Mouse (Mus musculus) heart, adult 9 months (tissue): ENCODE results near the gene Cirbp.
A peak's percentile ranks its signal among the peaks of the same experiment; 100 is the strongest.

Experiments
- DNase-seq, 2 experiments: peaks; one replicate each; pipeline ENCODE4 v3.0.0; 2022; ENCODE audit warnings: low spot score in 2 of 2

Gene Cirbp

DNA sequence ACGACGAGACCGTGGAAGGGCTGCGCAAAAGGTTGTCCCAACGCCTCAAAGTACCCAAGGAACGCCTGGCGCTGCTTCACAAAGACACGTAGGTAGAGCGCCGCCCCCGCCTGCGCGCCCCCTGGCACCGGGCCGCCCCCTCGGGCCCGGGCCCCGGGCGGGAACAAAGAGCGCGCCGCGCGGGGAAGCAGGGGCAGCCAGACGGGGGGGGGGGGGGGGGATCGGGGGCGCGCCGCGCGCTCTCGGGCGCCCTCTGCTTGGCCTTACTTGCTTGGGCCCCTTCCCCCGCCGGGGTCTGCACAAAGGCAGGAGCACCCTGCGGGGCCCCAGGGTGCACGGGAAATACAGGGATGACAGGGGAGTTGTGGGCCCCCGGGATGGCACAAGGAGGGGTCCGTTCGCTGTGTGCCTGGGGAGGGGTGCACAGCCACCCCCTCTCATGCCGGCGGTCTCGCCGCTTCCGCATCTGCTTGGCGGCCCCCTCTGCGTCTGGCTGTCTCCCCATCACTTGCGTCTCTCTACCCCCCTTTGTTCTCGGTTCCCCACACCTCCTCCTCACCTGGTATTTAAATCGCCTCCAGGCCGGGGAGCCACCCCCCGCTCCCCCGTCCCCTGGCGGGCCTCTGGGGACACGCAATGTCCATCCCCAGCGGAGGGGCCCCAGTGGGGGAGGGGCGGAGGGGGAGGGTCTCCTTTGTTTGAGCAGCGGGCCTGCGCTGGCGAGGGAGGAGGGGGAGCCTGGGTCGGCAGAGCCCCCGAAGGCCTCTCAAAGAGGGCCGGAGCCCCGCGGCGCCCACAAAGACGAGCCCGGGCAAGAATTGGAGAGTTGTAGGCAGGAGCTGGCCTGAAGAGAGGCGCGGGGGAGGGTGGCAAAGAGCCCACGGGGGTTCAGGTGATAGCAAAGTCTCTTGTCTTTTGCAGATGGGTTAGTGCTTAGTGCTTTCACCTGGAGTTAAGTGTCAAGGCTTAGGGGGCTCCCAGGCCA is 15.3 kb upstream of the Cirbp start:
- DNase-seq: no peak

DNA sequence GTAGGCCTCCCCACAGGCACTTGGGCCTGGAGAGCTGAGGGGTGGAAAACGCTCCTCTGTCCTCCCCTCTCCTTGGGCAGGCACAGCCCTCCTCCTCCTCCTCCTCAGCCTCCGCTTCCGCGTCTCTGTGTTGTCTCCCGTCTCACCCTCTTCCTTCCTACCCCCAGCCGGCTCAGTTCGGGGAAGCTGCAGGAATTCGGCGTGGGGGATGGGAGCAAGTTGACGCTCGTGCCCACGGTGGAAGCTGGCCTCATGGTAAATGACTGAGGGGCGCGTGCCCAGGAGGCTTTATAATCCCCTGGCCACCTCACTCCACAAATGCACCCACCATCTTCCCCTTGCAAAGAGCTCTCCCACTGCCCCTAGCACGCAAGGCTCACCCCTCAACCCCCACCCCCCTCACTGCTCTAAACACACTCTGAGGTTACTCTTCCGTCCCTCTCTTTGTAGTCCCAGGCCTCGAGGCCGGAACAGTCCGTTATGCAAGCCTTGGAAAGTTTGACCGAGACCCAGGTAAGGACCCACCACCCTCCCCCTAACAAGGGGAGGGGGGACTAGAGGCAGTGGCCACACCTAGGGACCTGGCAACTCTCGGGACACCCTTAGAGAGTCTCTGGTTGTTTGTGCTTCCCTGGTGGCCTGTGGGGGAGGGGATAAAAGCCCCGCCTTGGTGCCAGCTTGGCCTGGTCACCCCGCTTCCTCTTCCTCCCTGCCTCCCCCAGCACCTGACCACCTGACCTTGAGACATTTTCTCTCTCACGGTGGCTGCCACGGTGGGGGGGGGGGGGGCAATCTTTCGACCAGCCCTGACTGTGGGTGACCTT is 14.4 kb upstream of the Cirbp start:
- peak; percentile 68 to 79 for DNase-seq

DNA sequence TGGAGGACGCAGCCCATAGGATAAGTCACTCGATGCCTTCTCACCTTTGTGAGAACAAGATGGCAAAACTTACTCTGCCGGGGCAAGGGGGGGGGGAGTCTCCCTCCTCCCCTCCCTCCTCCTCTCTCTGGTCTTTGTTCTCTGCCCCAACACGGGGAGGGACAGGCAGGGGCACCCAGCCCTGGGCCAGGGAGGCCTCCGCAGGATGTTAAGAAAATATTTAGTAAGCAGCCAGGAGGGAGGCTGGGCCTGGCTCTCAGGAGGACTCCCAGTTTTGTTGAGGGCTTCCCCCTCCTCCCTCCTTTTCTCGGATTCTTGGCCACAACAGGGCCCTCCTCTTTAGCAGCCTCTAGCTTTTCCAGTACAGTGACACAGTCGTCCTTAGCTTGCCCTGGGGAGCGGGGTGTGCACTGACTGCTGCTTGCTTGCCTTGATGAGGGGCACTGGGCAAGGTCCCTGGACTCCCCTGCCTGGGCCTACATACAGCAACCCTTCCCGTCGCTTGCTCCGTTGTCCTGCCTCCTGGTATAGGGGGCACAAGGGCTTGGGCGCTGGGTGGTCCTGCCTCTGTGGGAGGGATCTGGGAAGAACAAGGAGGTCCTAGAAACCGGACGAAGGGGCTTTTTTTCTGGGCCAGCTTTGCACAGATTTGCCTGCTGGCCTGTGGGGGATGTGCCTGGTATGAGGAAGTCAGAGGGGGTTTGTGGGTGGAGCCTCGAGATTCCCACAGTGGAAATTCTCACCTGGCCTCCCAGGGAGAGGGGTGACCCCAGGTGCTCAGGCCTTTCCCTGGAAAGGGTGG is 13.5 kb upstream of the Cirbp start:
- peak; percentile 78 to 85 for DNase-seq

DNA sequence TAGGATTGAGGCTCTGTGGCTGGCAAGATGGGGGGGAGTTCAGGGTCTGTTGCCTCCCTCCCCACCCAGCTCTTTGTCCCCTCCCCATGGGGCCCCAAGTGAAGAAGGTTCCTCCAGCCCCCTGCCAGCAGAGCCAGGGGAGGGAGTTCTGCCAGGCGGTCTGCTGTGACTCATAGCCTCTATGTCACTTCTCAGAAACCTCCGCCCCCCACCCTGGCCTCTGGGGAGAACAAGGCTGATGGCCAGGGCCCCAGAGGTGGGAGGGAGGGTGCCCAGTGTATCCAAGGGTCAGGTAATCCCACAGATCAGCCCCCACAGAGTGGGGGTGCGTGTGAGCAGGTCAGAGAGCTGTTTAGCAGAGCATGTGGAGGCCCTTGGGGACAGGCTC is 12.9 kb upstream of the Cirbp start:
- DNase-seq: peak in 1 of 2 experiments; percentile 60

DNA sequence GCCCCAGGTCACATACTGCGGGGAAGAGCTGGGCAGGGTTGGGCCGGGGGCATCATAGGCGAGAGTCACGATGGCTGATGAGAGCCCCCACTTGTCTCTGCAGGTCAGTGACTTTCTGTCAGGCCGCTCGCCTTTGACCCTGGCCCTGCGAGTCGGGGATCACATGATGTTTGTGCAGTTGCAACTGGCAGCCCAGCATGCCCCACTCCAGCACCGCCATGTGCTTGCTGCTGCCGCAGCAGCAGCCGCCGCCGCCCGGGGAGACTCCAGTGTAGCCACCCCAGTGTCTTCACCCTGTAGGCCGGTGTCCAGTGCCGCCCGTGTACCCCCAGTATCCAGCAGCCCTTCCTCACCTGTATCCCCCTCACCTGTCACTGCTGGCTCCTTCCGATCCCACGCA is 12.1 kb upstream of the Cirbp start:
- no peak for DNase-seq

DNA sequence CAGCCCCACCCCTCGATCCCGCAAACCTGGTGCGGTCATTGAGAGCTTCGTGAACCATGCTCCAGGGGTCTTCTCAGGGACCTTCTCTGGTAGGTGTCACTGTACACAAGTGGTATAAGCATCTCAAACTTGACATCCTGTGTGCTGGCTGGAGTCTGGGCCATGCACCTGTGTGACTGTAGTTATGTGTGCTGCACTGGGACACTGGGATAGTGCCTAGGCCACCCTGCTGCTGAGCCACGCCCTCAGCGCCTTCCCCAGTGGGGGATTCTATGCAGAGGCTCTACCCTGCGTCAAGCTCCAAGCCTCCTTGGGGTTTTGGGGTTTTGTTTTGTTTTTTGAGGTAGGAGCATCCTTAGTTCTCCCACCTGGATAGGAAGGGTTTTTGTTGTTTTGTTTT is 11.4 kb upstream of the Cirbp start:
- no peak for DNase-seq

DNA sequence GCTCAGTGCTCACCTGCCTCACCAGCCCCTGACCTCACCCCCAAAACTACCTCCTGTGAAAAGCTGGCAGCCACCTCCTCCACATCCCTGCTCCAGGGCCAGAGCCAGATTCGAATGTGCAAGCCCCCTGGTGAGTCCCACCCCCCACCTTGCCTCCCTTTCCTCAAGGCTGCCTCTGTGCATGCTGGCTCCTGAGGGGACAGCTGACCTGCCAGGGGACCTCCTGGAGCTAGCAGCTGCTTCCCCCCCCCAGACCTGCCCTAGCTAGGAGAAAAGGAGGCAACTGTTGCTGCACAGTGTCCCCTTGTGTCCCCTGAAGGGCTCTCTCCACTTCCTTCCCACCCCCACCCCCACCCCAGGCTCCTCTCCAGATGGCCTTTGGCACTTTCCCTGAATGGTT is 10.5 kb upstream of the Cirbp start:
- no peak for DNase-seq

DNA sequence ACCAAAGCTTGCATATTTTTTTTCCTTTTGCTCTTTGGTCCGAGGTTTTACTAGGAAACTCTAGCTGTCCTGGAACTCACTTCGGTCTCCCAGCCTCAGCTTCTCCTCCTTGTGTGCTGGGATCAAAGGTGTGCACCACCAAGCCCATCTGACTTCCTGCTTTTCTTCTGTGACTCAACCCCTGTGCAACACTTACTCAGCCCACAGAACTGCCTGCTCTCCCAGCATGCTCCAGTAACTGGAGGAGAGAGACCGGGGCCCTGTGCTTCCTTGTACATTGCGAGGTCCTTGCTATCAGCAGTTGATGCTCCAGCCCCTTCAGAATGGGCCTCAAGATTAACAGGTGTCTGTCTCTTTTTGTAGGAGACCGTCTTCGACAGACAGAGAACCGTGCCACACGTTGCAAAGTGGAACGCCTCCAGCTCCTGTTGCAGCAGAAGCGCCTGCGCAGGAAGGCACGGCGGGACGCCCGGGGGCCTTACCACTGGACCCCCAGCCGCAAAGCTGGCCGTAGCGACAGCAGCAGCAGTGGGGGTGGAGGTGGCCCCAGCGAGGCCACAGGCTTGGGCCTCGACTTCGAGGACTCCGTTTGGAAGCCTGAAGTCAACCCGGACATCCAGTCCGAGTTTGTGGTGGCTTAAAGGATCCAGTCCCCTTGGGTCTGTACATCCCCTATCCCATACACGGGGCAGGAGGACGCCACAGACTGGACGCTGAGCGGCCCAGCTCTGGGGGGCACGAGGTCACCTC is 9.6 kb upstream of the Cirbp start:
- no peak for DNase-seq

DNA sequence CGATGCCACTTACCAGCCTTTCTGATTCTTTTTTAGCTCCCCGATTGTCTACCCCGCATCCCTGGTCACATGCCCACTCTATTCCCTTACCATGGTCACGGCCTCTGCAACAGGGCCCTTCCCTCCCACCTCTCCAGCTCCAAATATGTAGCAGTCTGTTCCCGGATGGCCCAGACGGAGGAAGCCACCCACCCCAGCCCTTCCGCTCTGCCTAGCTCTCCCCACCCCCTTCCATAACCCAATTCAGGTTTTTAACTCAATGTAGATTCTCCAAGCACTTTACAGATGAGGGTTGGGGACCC is 9.1 kb upstream of the Cirbp start:
- peak in 1 of 2 experiments; percentile 82 for DNase-seq

DNA sequence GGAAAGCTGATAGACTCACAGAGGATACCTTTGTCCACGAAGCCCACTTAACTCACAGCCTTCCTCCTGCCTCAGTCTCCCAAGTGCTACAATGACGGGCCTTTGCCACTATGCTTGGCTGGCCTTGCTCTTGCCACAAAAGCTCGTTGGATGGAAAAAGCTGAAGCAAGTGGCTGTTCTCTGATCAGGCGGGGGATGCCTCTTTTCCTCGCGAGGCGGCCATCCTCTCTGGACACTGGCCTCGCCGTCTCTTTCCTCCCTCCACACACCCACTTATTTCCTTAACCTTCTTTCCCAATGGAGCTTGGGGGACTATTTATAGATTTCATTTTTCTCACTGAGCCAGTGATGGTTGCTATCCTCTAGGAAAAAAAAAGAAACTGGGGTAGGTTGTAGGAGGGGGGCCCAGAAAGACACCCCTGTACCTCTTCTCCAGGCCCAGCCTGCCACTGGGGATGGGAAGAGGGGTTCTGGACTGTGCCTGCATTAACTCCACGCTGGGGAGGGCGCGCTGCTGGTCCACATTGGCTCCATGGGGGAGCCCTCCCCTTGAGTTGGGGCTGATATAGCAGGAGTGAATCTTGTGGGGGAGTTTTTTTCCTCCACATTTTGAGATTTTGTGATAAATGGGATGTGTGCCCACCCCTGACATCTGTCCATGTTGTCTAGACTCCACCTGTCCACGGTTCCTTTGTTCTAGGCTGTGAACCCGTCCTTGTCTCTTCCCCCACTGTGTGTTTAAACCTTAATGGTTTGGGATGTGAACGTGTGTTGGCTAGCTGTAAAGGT is 8.4 kb upstream of the Cirbp start:
- no peak for DNase-seq

DNA sequence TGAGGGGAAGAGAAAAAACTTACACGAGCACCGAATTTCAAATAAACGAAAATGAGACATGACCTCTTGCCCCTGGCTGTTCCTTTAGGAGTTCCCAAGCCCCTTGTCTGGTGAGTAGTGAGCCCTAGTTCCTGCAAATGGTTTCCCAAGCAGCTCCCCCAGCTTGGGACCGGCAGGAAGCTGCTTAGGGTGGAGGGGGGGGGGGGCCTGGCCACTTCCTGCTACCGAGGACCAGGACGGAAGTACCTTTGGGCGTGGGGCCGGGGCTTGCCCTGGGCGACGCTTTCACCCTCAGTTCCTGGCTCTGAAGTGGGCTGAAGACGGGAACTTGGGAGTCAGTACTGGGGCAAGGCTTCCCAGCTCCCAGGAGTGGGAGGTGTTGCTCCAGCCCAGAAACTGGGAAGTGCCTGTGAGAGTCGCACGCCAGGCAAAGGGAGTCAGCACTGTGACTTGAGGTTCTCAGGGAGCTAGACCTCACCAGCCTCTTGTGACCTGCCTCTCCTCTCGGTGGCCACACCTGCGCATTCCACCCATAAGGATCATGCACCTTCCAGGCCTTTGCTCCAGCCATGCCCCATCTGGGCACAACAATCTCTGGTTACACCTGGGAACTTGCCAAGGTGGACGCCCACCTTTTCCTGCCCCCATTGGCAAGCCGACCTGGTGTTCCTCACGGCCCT is 7.3 kb upstream of the Cirbp start:
- peak; percentile 85 to 88 for DNase-seq

DNA sequence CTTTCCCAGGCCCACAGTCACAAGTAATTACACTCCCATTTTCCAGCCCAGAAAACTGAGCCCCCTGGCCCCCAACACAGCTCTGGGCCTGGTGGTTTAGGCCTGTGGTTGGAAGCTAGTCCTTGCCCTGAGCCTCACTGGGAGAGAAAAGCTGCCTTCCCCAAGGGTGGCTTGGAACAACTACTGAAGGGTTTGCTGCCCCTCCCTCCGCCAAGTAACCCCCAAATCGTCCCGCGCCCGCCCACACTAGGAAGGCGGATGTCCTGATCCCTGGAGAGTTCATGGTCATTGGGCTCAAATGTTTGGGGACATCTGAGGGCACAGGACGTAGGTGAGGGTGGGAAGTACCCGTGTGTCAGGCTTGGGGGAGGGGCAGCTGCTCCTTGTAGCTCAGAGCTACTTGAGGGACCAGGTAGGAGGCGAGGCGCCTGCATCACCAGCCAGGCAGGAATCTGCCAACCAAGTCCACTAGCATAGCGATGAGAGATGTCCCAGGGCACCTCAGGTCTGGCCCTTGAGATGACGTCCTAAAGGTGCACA is 6.7 kb upstream of the Cirbp start:
- peak; percentile 66 to 76 for DNase-seq

DNA sequence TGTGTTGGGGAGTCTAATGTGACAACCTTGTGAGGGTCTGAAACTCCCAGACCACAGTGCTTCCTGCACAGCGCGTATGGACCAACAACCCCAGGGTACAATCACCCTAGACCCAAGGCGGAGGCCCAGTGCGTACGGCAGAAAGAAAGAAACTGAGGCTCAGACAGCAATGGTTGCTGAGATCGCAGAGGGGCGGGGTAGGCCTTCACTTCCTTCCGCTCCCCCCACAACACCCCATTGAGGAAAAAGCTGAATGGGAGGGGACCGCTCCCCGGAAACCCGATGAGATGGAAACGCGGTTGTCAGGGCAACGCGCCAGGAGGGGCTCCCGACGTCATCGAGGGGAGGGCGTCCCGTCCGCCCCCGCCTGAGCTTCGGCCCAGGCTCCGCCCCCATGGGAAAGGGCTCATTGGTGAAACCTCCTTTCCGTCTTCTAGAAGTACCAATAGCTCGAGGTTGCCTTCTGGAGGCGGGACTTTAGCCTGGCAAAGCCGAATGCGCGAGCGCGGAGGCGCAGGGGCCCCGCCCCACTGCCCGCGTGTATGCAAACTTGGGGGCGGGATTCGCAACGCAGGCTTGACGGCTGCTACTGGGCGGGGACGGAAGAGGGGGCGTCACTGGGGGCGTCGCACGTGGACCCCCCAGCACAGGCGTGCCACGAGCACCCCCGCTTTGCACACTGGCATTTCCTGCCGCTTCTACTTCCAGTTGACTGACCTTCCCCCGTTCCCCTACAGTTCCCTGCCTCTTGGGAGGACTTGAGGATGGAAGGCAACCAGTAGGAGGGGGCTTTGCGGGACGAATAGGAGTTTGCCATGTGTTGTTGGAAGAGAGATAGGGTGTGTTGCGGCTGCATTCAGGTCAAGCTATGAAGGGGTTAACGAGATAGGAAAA is 6.0 kb upstream of the Cirbp start:
- peak; percentile 99 for DNase-seq

DNA sequence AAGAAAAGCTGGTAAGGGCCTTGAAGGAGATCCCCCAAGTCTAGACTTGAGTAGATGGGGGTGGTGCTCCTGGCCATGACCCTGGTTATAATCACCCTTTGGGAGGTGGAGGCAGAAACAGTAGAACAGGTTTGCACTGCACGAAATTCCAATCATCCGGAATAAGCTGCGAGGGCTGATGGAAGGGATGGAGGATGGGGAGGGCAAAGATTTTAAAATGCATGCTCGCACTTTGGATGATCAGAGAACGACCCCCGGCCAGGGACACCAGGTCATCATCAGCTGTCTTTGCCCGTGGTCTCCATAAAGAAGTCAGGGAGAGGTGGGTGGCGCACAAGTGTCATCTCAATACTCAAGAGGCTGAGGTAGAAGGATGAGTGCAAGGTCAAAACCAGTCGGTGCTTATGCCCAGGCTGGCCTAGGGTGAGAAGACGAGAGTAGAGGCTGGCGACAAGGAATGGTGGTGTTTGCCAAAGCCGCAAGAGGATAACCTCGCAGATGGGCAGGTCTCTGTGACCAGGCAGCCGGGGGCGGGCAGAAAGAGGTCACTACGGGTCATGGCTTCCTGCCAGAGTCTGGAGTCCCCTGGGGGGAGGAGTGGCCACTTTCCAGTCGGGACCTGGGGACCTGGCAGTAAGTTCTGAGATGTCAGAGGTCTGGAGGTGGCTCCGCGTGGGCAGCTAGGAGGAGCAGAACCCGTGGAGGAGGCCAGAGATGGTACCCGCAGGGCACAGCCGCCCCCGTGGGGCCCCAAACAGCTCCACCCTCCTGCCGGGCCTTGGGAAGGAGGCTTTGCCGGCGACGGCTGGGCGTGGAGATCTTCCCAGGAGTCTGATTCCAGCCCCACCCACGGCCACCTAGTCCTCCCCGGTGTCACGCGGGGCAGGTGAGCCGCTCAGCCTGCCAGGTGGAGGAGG is 5.1 kb upstream of the Cirbp start:
- peak; percentile 91 to 93 for DNase-seq

DNA sequence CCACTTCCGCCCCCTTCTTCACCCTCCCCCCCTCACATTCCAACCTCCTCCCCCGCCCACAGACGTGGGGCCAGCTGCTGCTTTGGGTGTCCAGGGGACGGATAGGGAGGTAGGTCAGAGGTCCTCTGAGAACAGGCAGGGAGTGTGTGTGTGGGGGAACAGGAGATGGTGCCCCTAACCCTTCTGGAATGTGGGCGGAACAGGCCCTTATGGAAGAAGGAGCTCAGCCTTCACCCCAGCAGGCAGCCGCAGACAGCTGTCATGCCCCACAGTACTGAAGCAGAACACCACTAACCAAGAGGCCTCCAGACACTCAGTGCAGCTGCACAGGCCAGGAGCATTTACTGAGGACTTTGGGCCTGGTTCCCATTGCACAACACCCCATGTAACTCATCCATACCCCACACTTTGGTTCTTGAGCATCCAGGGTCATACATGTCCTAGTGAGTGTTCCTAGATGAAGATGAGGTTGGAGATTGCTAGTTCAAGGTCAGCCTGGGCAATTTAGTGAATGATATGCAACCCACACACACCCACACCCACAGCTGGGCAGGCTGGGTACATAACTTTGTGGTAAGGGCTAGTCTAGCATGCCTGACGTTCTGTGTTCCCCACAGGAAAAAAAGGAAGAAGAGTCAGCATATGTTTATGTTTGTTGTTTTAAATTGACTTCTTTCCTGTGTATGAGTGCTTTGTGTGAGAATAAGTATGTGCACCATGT is 4.1 kb upstream of the Cirbp start:
- peak in 1 of 2 experiments; percentile 69 for DNase-seq

DNA sequence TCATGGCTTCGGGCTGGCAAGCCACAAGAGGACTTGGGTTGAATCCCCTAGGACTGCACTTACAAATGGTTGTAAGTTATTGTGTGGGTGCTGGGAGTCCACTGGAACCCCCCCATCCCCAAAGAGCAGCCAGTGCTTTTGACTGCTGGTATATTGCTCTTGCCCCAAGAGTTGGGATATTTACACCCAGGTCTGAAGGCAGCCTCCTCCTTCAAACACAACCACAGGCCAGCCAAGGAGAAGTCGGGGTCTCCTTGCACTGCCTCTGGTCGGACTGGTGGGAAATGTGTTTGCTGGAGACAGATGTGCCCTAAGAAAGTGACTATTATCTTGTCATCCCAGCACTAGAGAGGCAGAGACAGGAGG is 3.6 kb upstream of the Cirbp start:
- no peak for DNase-seq

DNA sequence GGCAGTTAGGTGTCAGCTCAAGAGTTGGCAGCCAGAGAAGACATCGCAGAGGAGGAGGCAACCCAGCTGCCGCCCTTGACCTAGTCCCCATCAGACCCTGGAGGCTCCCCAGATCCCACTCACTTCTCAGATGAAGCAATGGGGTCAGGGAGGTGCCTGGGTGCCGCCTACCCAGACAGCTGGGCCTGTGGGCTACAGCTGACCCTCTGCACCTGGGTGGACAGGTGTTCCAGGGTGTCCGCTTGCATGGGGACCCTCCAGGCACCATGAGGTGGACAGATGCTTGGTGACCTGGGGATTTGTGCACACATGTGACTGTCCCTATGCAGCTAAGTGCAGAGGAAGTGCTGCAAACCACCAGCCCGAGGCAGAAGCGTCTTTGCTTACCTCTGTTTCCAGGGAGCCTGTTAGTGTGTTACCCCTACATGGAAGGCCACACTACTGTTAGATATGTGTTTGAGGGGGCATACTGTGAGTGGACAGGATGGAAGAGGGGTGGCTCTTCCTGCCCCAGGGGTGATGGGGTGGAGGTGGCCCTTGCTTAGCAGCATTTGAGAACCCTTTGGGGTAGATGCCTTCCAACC is 3.0 kb upstream of the Cirbp start:
- DNase-seq: peak in 1 of 2 experiments; percentile 20
